Mouse (Mus musculus) ES-E14 (cell line): ENCODE data around the gene Capn8. TPM values are rescaled to one million over a fixed set of nuclear protein-coding genes. Genes with fewer than 3 reads are reported as not detected.
A peak's percentile ranks its signal among the peaks of the same experiment; 100 is the strongest.

Source experiments
- DNase-seq: peaks from one replicate; pipeline ENCODE4 v3.0.0-alpha.2; 2013; ENCODE audit warnings: low read depth, low spot score
- H3K27ac ChIP-seq: 2 replicates; pipeline ENCODE4 v1.5.1; 2012; ENCODE audit warnings: low read depth, mild to moderate bottlenecking, low read length, moderate library complexity, mixed read lengths; ENCODE audit not compliant: poor library complexity, insufficient read depth, severe bottlenecking
- H3K36me3 ChIP-seq: 2 replicates; pipeline ENCODE4 v1.6.1; 2012; ENCODE audit warnings: mild to moderate bottlenecking, low read length, moderate library complexity, mixed read lengths; ENCODE audit not compliant: control insufficient read depth, poor library complexity, insufficient read depth, severe bottlenecking
- H3K4me1 ChIP-seq, 2 experiments: fragments of 150-350 bp in 1 of 2; sonication (generic) in 1 of 2; 2 replicates each; pipeline ENCODE4 v1.6.1; 2012; ENCODE audit warnings: low read length in 2 of 2, mild to moderate bottlenecking in 1 of 2, mixed read lengths in 1 of 2; ENCODE audit not compliant: control insufficient read depth in 2 of 2, insufficient read depth in 2 of 2, poor library complexity in 1 of 2
- H3K4me3 ChIP-seq, 2 experiments: fragments of 150-350 bp in 1 of 2; sonication (generic) in 1 of 2; 2 replicates each; pipeline ENCODE4 v1.5.1; 2012; ENCODE audit warnings: low read length in 2 of 2, low read depth in 1 of 2, mild to moderate bottlenecking in 1 of 2, mixed read lengths in 1 of 2; ENCODE audit not compliant: insufficient read depth in 1 of 2, poor library complexity in 1 of 2, severe bottlenecking in 1 of 2
- H3K9ac ChIP-seq: 2 replicates; pipeline ENCODE4 v1.6.1; 2012; ENCODE audit warnings: low read depth, mild to moderate bottlenecking, low read length, mixed read lengths; ENCODE audit not compliant: poor library complexity, insufficient read depth, severe bottlenecking
- H3K9me3 ChIP-seq: fragments of 150-350 bp; sonication (generic); 2 replicates; pipeline ENCODE4 v1.6.1; 2012; ENCODE audit warnings: low read depth, mild to moderate bottlenecking, low read length; ENCODE audit not compliant: control insufficient read depth, insufficient read depth
- CHD2 ChIP-seq: IDR thresholded peaks from 2 replicates; pipeline ENCODE4 v1.6.1; 2014; ENCODE audit warnings: mild to moderate bottlenecking, low read depth, low read length, inconsistent platforms
- HCFC1 ChIP-seq: IDR thresholded peaks from 2 replicates; pipeline ENCODE4 v1.6.1; 2012; ENCODE audit warnings: low read length, inconsistent platforms, borderline replicate concordance; ENCODE audit not compliant: insufficient read depth
- MAFK ChIP-seq: IDR thresholded peaks from 2 replicates; pipeline ENCODE4 v1.6.1; 2014; ENCODE audit warnings: mild to moderate bottlenecking, low read depth, low read length, inconsistent platforms; ENCODE audit not compliant: insufficient read depth
- ZC3H11A ChIP-seq: IDR thresholded peaks from 2 replicates; pipeline ENCODE4 v1.6.1; 2012; ENCODE audit warnings: low read depth, mild to moderate bottlenecking, inconsistent platforms, low read length, borderline replicate concordance
- ZNF384 ChIP-seq: IDR thresholded peaks from 2 replicates; pipeline ENCODE4 v1.6.1; 2012; ENCODE audit warnings: low read depth, low read length, inconsistent platforms
- in situ Hi-C, 2 experiments: fragments of 600-800 bp; cut with MboI; formaldehyde crosslinking; loops; one replicate each; pipeline ENCODE4 v1.15.1; 2025; ENCODE audit warnings: low sequenced_read_pairs in 2 of 2, inconsistent platforms in 1 of 2; ENCODE audit not compliant: unreplicated experiment in 2 of 2
- total RNA-seq: library from RNA; depleted of rRNA; stranded (reverse); fragments of 300-350 nt; gene quantifications from 2 replicates; pipeline ENCODE4 v1.2.3, GENCODE M21; 2012

Gene Capn8
- total RNA-seq, 1 experiment: not detected

DNA sequence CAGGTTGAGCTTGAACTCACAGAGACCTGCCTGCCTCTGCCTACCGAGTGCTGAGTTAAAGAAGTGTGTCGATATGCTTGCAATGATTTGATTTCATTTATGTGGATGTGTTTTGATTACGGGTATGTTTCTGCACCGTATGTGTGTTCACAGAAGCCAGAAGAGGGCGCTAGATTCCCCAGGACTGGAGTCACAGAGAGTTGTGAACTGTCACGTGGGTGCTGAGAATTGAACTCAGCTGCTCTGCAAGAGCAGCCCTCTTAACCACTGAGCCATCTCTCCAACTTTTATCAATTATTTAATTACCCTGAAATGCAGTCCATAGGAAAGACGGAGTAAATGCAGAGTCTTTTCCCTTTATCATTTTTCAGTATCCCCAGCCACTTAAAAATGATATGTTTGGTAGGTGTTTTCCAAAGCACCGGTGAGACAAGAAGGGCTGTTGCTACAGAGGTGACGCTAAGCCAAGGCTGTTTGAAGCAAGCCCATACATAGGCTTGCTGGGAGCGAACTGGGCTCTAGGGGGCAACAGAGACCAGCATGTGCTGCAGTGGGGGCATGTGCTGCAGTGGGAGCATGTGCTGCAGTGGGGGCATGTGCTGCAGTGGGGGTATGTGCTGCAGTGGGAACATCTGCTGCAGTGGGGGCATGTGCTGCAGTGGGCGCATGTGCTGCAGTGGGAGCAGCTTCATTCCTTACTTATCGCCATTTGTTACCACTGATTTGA is 11.0 kb upstream of the Capn8 start:
- Histone ChIP-seq H3K36me3 (no peaks in the 10 kb centered on the region), H3K27ac (no peak overlapping the region), H3K4me3 (no peak overlapping the region), H3K9me3 (no peaks in the 10 kb centered on the region), H3K4me1 (peaks cover 0 to 2% of the 10 kb centered on the region in 2 experiments; a peak in 1 of 4 replicates), H3K9ac (no peak overlapping the region)
- in situ Hi-C loops: loop anchor here in 1 of 2 experiments (25.0 kb wide), 1 partner anchor 708 kb away; no protein-coding TSS in a partner anchor
- peak; percentile 72 for DNase-seq
- TF ChIP-seq HCFC1 (no peak), ZNF384 (no peak), MAFK (no peak), CHD2 (no peak), ZC3H11A (no peak)

DNA sequence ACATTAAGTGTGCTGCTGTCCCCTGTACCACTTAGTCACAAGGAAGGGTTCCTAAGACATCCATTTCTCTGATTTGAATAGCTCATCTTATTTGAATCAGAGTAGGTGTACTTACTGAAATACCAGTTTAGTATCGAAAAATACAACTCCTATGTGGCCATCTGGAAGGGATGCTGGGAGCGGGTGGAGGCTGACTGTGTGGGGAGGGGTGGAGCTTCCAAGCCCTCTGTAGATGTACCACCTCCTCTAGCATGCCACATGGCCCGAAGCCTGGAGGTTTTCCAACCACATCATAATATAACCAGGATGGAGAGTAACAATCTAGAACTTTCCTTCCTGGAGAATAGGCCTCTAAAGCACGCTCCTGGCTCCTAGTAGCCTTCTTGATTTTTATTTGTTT is 6.5 kb upstream of the Capn8 start:
- in situ Hi-C loops: loop anchor here in 1 of 2 experiments (25.0 kb wide), 1 partner anchor 704 kb away; no protein-coding TSS in a partner anchor
- H3K4me1 ChIP-seq: peaks cover 0 to 3% of the 10 kb centered on the region in 2 experiments; a peak in 2 of 4 replicates
- DNase-seq: no peak
- no peak overlapping the region for H3K9ac ChIP-seq
- H3K36me3 ChIP-seq: no peaks in the 10 kb centered on the region
- H3K9me3 ChIP-seq: no peaks in the 10 kb centered on the region
- no peak overlapping the region for H3K27ac ChIP-seq
- TF ChIP-seq ZNF384 (no peak), MAFK (no peak), CHD2 (no peak), ZC3H11A (no peak), HCFC1 (no peak)
- no peak overlapping the region for H3K4me3 ChIP-seq

DNA sequence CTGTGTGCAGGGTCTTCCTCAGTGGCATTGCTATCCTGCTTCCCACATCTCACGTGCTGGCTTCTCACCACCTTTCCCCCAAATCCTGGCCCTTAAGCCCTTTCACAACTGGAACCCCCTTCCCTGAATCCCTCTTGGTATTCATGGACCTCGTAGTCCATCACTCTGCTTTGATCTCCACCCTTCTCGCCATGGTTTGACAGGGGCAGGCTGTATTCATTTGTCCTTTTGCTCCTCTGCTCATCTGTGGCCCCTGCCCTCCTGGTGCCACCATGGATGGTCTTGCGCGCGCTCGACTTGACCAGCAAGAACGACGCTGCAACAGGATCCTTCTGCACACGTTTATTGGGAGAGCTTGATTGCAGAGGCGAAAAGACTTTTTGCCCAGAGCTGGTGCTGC is 5.3 kb upstream of the Capn8 start:
- H3K4me1 ChIP-seq: peaks cover 4 to 6% of the 10 kb centered on the region in 2 experiments; a peak in 2 of 4 replicates
- no peak overlapping the region for H3K4me3 ChIP-seq
- DNase-seq: no peak
- H3K27ac ChIP-seq: no peak overlapping the region
- TF ChIP-seq MAFK (no peak), HCFC1 (no peak), ZC3H11A (no peak)
- in situ Hi-C loops: loop anchor here in 1 of 2 experiments (25.0 kb wide), 1 partner anchor 703 kb away; no protein-coding TSS in a partner anchor
- H3K9me3 ChIP-seq: no peaks in the 10 kb centered on the region
- H3K9ac ChIP-seq: no peak overlapping the region
- H3K36me3 ChIP-seq: no peaks in the 10 kb centered on the region

DNA sequence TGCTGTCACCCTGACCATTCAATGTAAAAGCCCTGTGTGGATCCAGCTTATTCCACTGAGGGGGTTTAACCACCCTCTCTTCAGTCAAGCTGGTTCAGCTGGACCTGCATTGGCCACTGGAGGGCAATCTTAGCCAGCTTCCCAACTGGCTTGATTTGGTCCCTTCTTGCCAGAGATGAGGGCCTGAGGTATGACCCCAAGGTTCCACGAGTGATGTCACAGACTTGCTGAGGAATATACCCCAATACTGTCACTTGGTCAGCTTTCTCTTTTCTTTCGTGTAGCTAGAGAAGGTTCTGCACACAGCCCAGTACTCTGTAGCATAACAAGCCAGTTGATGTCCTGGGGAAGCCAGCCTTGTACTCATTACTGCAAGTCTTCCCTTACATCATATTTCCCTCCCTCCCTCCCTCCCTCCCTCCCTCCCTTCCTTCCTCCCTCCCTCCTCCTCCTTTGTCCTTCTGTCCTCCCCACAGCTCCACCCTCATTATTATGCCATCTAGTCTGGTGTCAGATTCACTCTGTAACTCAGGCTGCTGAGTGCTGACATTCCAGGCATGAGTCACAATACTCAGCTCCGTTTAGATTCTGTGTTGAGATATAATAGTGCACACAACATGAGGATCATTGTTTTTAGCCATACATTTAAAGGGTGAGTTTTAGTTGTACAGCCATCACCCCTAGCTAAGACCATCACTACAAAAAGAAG is 4.3 kb upstream of the Capn8 start:
- H3K27ac ChIP-seq: no peak overlapping the region
- DNase-seq: no peak
- no peaks in the 10 kb centered on the region for H3K9me3 ChIP-seq
- in situ Hi-C loops: loop anchor here in 1 of 2 experiments (25.0 kb wide), 1 partner anchor 702 kb away; no protein-coding TSS in a partner anchor
- no peak overlapping the region for H3K9ac ChIP-seq
- no peak for TF ChIP-seq ZNF384
- no peak for TF ChIP-seq HCFC1
- TF ChIP-seq MAFK: no peak
- peak; percentile 53; the same call in 1 of the 2 replicates for TF ChIP-seq ZC3H11A
- TF ChIP-seq CHD2: no peak
- no peak overlapping the region for H3K4me3 ChIP-seq
- H3K36me3 ChIP-seq: no peaks in the 10 kb centered on the region
- peaks cover 4 to 6% of the 10 kb centered on the region in 2 experiments; a peak in 2 of 4 replicates for H3K4me1 ChIP-seq
